Mouse (Mus musculus): ENCODE data around the gene Hnrnph2. TPM values are rescaled to one million over a fixed set of nuclear protein-coding genes. Genes with fewer than 3 reads are reported as not detected.

Hnrnph2 gene
- total and polyA plus RNA-seq, 2 experiments from 2014 or later: 42.4 to 116 TPM

DNA sequence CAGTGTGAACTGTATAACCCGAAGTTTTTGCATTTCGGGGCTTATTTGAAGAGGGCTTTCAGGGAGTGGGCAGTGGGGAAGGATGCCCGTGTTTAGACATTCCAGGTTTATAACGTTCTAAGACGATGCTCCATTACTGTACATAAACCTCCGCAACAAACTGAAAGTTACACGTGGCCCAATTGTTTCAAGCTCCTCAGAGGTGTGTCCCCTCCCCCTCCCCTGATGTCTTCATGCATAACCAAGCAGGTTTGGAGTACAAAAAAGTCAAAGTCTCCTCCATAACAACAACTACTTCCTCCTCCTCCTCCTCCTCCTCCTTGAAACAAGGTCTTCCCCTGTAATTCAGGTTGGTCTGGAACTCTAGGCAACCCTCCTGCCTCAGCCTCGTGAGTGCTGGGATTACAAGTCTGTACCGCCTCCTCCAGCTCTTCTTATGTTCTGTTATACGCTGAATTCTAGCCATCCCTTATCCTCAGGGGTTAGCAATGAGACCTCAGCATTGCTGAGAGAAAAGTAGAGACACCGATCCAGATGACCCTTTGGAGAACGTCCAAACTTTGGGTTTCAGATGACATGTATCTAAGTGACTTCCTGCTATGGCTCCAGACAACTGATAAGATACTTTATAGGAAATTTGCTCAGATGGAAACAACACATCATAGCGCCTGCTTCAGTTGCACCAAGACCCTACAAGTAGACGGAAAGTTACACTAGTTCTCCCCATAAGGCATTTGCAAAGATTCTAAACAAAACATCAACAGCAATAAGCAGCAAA lies 20.3 kb upstream of the Hnrnph2 start:
- WGBS: 85% methylated on average over 14 of the region's 14 CpGs
- H3K4me1 ChIP-seq (ENCODE audit: insufficient read depth, low read length): no peaks in the 10 kb centered on the region

GRCm38 (mm10) chrX:134582270-134582669 lies 18.7 kb upstream of the Hnrnph2 start:
- Histone ChIP-seq H3K4me3 (ENCODE audit: low read depth, low read length) (no peak overlapping the region), H3K27me3 (ENCODE audit: insufficient read depth, low read length) (no peaks in the 10 kb centered on the region), H3K9me3 (ENCODE audit: low read length) (no peaks in the 10 kb centered on the region), H3K9ac (replicated peaks; ENCODE audit: low read length, poor library complexity, severe bottlenecking) (no peak overlapping the region), H3K27ac (ENCODE audit: low read depth, low read length) (no peak overlapping the region), H3K4me1 (ENCODE audit: insufficient read depth, low read length) (no peaks in the 10 kb centered on the region), H3K36me3 (ENCODE audit: insufficient read depth, low read length) (no peaks in the 10 kb centered on the region), H3K4me2 (ENCODE audit: low read depth, low read length, poor library complexity, severe bottlenecking) (no peak overlapping the region)
- ATAC-seq (ENCODE audit: low FRiP score) (no peak), DNase-seq (ENCODE audit: low spot score) (no peak)
- no peak for TF ChIP-seq CTCF (IDR thresholded peaks at IDR 0.05)
- WGBS: 79% methylated on average over 11 of the region's 11 CpGs

More for the DNA sequence above, 20.3 kb upstream of the Hnrnph2 start:
- no peak overlapping the region for H3K4me2 ChIP-seq (ENCODE audit: low read depth, low read length, poor library complexity, severe bottlenecking)
- TF ChIP-seq CTCF (IDR thresholded peaks at IDR 0.05): no peak
- no peaks in the 10 kb centered on the region for H3K36me3 ChIP-seq (ENCODE audit: insufficient read depth, low read length)
- no peak overlapping the region for H3K4me3 ChIP-seq (ENCODE audit: low read depth, low read length)
- no peaks in the 10 kb centered on the region for H3K9me3 ChIP-seq (ENCODE audit: low read length)
- no peaks in the 10 kb centered on the region for H3K27me3 ChIP-seq (ENCODE audit: insufficient read depth, low read length)
- ATAC-seq (ENCODE audit: low FRiP score): no peak
- H3K9ac ChIP-seq (replicated peaks; ENCODE audit: low read length, poor library complexity, severe bottlenecking): no peak overlapping the region
- DNase-seq (ENCODE audit: low spot score): no peak
- no peak overlapping the region for H3K27ac ChIP-seq (ENCODE audit: low read depth, low read length)

GRCm38 (mm10) chrX:134582888-134583669 lies 17.9 kb upstream of the Hnrnph2 start, which contains the start of gene Btk:
Btk (minus strand) TSS chrX:134583570.
- no peak for DNase-seq (ENCODE audit: low spot score)
- ATAC-seq (ENCODE audit: low FRiP score): no peak
- Histone ChIP-seq H3K9ac (replicated peaks; ENCODE audit: low read length, poor library complexity, severe bottlenecking) (no peak within 1 kb of the TSS), H3K4me1 (ENCODE audit: insufficient read depth, low read length) (no peaks in the 10 kb centered on the region), H3K4me3 (ENCODE audit: low read depth, low read length) (no peak within 1 kb of the TSS), H3K4me2 (ENCODE audit: low read depth, low read length, poor library complexity, severe bottlenecking) (no peak within 1 kb of the TSS), H3K9me3 (ENCODE audit: low read length) (no peaks in the 10 kb centered on the region), H3K27me3 (ENCODE audit: insufficient read depth, low read length) (no peaks in the 10 kb centered on the region), H3K27ac (ENCODE audit: low read depth, low read length) (no peak within 1 kb of the TSS), H3K36me3 (ENCODE audit: insufficient read depth, low read length) (no peaks in the 10 kb centered on the region)
- TF ChIP-seq CTCF (IDR thresholded peaks at IDR 0.05): no peak
- WGBS: 82% methylated on average over 11 of the region's 11 CpGs

DNA sequence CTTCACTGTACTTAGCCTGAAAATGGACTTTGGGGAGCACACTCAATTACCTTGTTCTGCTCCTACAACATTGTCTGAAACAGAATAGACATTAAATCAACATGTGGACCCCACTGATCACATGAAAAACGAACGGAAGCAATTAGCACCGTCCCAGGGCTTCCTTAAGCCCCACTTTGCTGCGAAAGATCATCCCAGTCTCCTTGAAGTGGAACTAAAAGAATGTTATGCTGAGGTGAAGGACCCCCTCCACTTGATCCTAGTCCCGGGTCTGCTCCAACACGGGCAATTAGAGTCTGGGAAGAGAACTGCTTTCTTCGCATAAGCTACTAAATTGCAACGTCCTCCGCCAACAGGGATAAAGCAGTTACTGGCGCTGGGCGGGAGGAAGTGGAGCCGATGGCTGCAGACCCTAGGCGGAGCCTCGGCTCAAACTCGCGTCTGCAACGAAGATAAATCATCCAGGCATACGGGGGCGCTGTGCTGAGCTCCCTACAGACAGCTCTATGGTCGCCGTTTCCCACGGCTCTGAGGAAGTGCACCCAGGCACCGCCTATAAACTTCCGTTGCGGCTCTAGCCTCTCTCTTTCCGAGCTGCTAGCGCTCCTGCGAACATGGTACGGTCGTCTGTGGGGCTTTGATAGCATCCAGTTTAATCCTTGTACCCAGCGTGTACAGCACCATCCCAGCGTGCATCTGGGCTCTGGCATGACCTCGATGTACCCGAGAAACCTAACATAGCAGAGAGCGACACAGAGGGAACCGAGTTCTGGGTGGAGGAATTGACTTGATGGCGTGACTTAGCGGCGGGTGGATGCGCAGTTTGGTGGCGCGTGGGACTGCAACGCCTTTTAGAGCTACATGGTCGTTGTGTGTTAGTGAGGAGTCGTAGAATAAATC lies 15.6 kb upstream of the Hnrnph2 start, which contains the start of gene Rpl36a:
Gene Rpl36a, plus strand, starts transcription at position 552 of the 900 bp plus-strand sequence.
- Histone ChIP-seq H3K27me3 (ENCODE audit: insufficient read depth, low read length) (no peaks in the 10 kb centered on the region), H3K9ac (replicated peaks; ENCODE audit: low read length, poor library complexity, severe bottlenecking) (peak within 1 kb of the TSS; percentile 61), H3K4me3 (ENCODE audit: low read depth, low read length) (peak within 1 kb of the TSS; percentile 41), H3K36me3 (ENCODE audit: insufficient read depth, low read length) (no peaks in the 10 kb centered on the region), H3K4me2 (ENCODE audit: low read depth, low read length, poor library complexity, severe bottlenecking) (peak within 1 kb of the TSS; percentile 50), H3K9me3 (ENCODE audit: low read length) (no peaks in the 10 kb centered on the region), H3K27ac (ENCODE audit: low read depth, low read length) (peak within 1 kb of the TSS; percentile 74), H3K4me1 (ENCODE audit: insufficient read depth, low read length) (no peaks in the 10 kb centered on the region)
- WGBS: 24% methylated on average over 45 of the region's 45 CpGs
- DNase-seq (ENCODE audit: low spot score): peak; percentile 95
- TF ChIP-seq CTCF (IDR thresholded peaks at IDR 0.05): peak; percentile 82
- ATAC-seq (ENCODE audit: low FRiP score): peak; percentile 95

DNA sequence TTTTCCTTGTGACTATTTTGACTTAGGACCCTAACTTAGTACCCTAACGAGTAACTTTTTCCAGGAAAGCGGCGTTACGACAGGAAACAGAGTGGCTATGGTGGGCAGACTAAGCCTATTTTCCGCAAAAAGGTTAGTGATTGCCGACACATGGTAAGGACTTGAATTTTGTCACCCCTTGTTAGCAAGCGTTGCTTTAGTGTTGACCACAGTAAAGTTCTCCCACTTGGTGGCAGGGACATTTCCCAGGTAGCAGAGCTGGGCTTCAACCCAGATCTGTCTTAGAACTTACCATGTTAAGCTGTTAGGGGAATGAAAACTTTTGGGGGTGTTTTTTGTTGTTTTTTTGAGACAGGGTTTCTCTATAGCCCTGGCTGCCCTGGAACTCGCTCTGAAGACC lies 14.5 kb upstream of the Hnrnph2 start:
- Histone ChIP-seq H3K9me3 (ENCODE audit: low read length) (no peaks in the 10 kb centered on the region), H3K36me3 (ENCODE audit: insufficient read depth, low read length) (no peaks in the 10 kb centered on the region), H3K27me3 (ENCODE audit: insufficient read depth, low read length) (no peaks in the 10 kb centered on the region), H3K9ac (replicated peaks; ENCODE audit: low read length, poor library complexity, severe bottlenecking) (peak overlapping the region; percentile 40), H3K4me2 (ENCODE audit: low read depth, low read length, poor library complexity, severe bottlenecking) (peak overlapping the region; percentile 50), H3K27ac (ENCODE audit: low read depth, low read length) (no peak overlapping the region), H3K4me3 (ENCODE audit: low read depth, low read length) (peak overlapping the region; percentile 41), H3K4me1 (ENCODE audit: insufficient read depth, low read length) (no peaks in the 10 kb centered on the region)
- TF ChIP-seq CTCF (IDR thresholded peaks at IDR 0.05): no peak
- WGBS: 41% methylated on average over 8 of the region's 8 CpGs
- ATAC-seq (ENCODE audit: low FRiP score) (no peak), DNase-seq (ENCODE audit: low spot score) (no peak)
